Mouse (Mus musculus): ENCODE results near the gene Mmp11.

GRCm38 (mm10) chr10:75948079-75948478 is 11.8 kb upstream of the Mmp11 start:
- TF ChIP-seq CTCF (IDR thresholded peaks at IDR 0.05; ENCODE audit: low read depth, low read length) = no peak
- no peak for TF ChIP-seq POLR2A (IDR thresholded peaks at IDR 0.05; ENCODE audit: insufficient read depth, low read length)
- no peak for TF ChIP-seq EP300 (IDR thresholded peaks at IDR 0.05; ENCODE audit: insufficient read depth, low read depth, low read length)
